Mouse (Mus musculus) small intestine, adult 2 months (tissue): Measurements from ENCODE around the gene Apela.

Experiments used
- CTCF ChIP-seq: fragments of 200-500 bp; IDR thresholded peaks from 2 replicates; pipeline ENCODE4 v1.5.1; 2012; ENCODE audit warnings: low read depth, mild to moderate bottlenecking, control low read depth, inconsistent platforms, low read length, moderate library complexity, mixed read lengths; ENCODE audit not compliant: insufficient replicate concordance, insufficient read length; ENCODE audit errors: extremely low read depth
- POLR2A ChIP-seq: fragments of 200-500 bp; IDR thresholded peaks from 2 replicates; pipeline ENCODE4 v1.6.1; 2012; ENCODE audit warnings: low read depth, mild to moderate bottlenecking, control low read depth, inconsistent platforms, low read length, moderate library complexity

GRCm38 (mm10) chr8:65053554-65053953, 16.4 kb upstream of the Apela start:
- no peak for TF ChIP-seq POLR2A
- no peak for TF ChIP-seq CTCF
